ENCODE assay signal across 28 mouse cellular contexts in the genomic region with DNA sequence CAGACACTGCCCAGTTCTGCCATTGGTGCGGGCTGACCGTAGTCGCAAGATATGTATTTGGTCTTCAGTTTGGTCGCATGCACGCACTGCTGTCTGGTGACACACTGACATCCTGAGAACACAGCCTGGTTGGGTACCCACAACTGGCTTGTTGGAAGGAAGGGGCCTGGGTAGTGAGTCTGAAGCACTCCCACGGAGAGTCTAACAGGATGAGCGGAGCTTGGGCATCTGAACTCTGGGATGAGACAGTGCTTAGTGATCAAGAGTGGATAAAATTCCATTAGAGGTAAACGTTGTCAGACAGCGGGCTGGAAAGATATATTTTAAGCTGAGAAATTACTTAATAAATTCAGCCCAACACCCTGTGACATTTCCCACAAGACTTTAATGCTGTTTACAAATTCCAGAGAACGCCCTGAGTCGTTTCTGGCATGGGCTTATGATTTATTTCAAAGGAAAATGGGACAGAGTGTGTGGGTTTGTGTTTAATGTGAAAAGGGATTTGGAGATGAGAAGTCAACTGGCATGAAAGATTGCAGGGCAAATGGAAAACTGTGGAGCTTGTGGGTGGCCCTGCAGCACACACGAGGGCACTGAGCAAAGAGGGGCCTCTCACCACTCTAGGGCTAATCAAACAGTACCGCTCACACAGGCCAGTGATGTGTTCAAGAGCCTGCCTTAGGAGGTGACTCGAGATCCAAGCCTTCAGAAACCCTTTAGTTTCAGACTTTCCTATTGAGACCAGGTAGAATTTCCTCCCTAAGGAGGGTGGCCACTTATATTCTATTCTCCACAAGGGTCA.
DNase-seq lines count a peak whose midpoint lies in the region; ATAC-seq and TF ChIP-seq lines count a peak whose summit lies in the region.
"Had no signal": no experiment of that assay in that cellular context is flagged by ENCODE, and none has a peak within 500 bp of the region (broad histone marks: within the 10 kb centered on the region; RNA-seq: fewer than 3 reads in every experiment).

No protein-coding gene starts in this region.

- peak; percentile 66 for DNase-seq in lung, embryonic 14.5 days
- no peak for DNase-seq in lung, adult 2 months
- no peak for DNase-seq in right cerebral cortex, postnatal 14 days
- no peak for DNase-seq in cerebellum, postnatal 25 days
- DNase-seq: adrenal gland, postnatal 10 days; adrenal gland, postnatal 36 days; cerebellum, adult 11 months; cerebellum, adult 2 months; cerebellum, adult 9-11 months; cerebellum, postnatal 36 days; embryo, embryonic 11 days; gastrocnemius, postnatal 10 days; gastrocnemius, postnatal 36 days; heart, adult 2 months had no signal

- WGBS in lung, embryonic 14.5 days, result 37% methylated on average over 14 of the region's 14 CpGs
- 59% methylated on average over 14 of the region's 14 CpGs for WGBS in lung, adult 2 months
- WGBS in intestine, embryonic 16.5 days, result 59% methylated on average over 14 of the region's 14 CpGs
- WGBS in stomach, embryonic 16.5 days, result 50% methylated on average over 14 of the region's 14 CpGs

- TF ChIP-seq POLR2A in lung, adult 2 months (IDR thresholded peaks at IDR 0.05; ENCODE audit: borderline replicate concordance, extremely low read depth, low read depth, low read length), result no peak

- H3K4me3 ChIP-seq in lung, embryonic 14.5 days (ENCODE audit: low read depth, low read length), result no peak overlapping the region
- H3K4me3 ChIP-seq in lung, adult 2 months (replicated peaks; ENCODE audit: extremely low read depth, low read depth, low read length), result no peak overlapping the region
- H3K4me3 ChIP-seq in brown adipose tissue, adult 24 weeks (ENCODE audit: insufficient read depth, low read depth, low read length), result no peak overlapping the region
- H3K4me3 ChIP-seq in intestine, embryonic 16.5 days (ENCODE audit: low read length), result no peak overlapping the region
- no peak overlapping the region for H3K4me3 ChIP-seq in stomach, embryonic 16.5 days (replicated peaks; ENCODE audit: low read length)
- H3K4me3 ChIP-seq: embryonic facial prominence, embryonic 10.5 days; embryonic facial prominence, embryonic 13.5 days; forebrain, embryonic 10.5 days; forebrain, embryonic 13.5 days; heart, adult 2 months; heart, embryonic 10.5 days; heart, embryonic 13.5 days; hindbrain, embryonic 12.5 days; hindbrain, embryonic 15.5 days had no signal

- no peaks in the 10 kb centered on the region for H3K27me3 ChIP-seq in lung, embryonic 14.5 days (ENCODE audit: insufficient read depth, low read length)
- H3K27me3 ChIP-seq in intestine, embryonic 16.5 days (replicated peaks; ENCODE audit: control insufficient read depth, insufficient read depth, low read length), result no peaks in the 10 kb centered on the region
- H3K27me3 ChIP-seq in stomach, embryonic 16.5 days (ENCODE audit: control insufficient read depth, insufficient read depth, low read length), result no peaks in the 10 kb centered on the region
- H3K27me3 ChIP-seq: embryonic facial prominence, embryonic 13.5 days; forebrain, embryonic 13.5 days; heart, embryonic 13.5 days; hindbrain, embryonic 12.5 days; hindbrain, embryonic 15.5 days had no signal

- no peak overlapping the region for H3K27ac ChIP-seq in lung, embryonic 14.5 days (ENCODE audit: low read depth)
- peak overlapping the region; percentile 95 for H3K27ac ChIP-seq in brown adipose tissue, adult 24 weeks (replicated peaks; ENCODE audit: low read depth, low read length)
- peak overlapping the region; percentile 11; the same call in 1 of the 2 replicates for H3K27ac ChIP-seq in intestine, embryonic 16.5 days (ENCODE audit: low read length)
- peak overlapping the region; percentile 74 for H3K27ac ChIP-seq in stomach, embryonic 16.5 days (ENCODE audit: low read length)
- H3K27ac ChIP-seq: embryonic facial prominence, embryonic 10.5 days; embryonic facial prominence, embryonic 13.5 days; forebrain, embryonic 10.5 days; forebrain, embryonic 13.5 days; heart, adult 2 months; heart, embryonic 10.5 days; heart, embryonic 13.5 days; hindbrain, embryonic 12.5 days; hindbrain, embryonic 15.5 days had no signal

- H3K4me2 ChIP-seq in lung, embryonic 14.5 days, result no peak overlapping the region
- no peak overlapping the region for H3K4me2 ChIP-seq in intestine, embryonic 16.5 days (ENCODE audit: low read depth, low read length)
- no peak overlapping the region for H3K4me2 ChIP-seq in stomach, embryonic 16.5 days (ENCODE audit: low read depth, low read length)
- H3K4me2 ChIP-seq: embryonic facial prominence, embryonic 13.5 days; forebrain, embryonic 13.5 days; heart, embryonic 13.5 days; hindbrain, embryonic 12.5 days; hindbrain, embryonic 15.5 days had no signal

- ATAC-seq in lung, embryonic 14.5 days (ENCODE audit: insufficient read depth), result peak; percentile 86
- peak; percentile 80 for ATAC-seq in intestine, embryonic 16.5 days
- ATAC-seq in stomach, embryonic 16.5 days (ENCODE audit: insufficient read depth, low FRiP score), result peak; percentile 79
- no peak for ATAC-seq in megakaryocyte-erythroid progenitor cell, adult 5-6 weeks (replicated peaks; ENCODE audit: low FRiP score, low TSS enrichment, poor library complexity, severe bottlenecking)
- ATAC-seq: activated CD4-positive, CD25-positive, alpha-beta regulatory T cell, adult 4 months; forebrain, embryonic 13.5 days; forebrain, embryonic 16.5 days had no signal

- H3K9me3 ChIP-seq in lung, embryonic 14.5 days (ENCODE audit: low read depth, low read length), result no peaks in the 10 kb centered on the region
- H3K9me3 ChIP-seq in intestine, embryonic 16.5 days (ENCODE audit: control insufficient read depth, low read length), result no peaks in the 10 kb centered on the region
- H3K9me3 ChIP-seq in stomach, embryonic 16.5 days (replicated peaks; ENCODE audit: control insufficient read depth, low read length), result no peaks in the 10 kb centered on the region
- H3K9me3 ChIP-seq: embryonic facial prominence, embryonic 10.5 days; embryonic facial prominence, embryonic 13.5 days; forebrain, embryonic 10.5 days; forebrain, embryonic 13.5 days; heart, embryonic 10.5 days; heart, embryonic 13.5 days; hindbrain, embryonic 12.5 days; hindbrain, embryonic 15.5 days had no signal

- TF ChIP-seq CTCF in lung, embryonic 14.5 days (IDR thresholded peaks at IDR 0.05; ENCODE audit: low read depth), result no peak
- TF ChIP-seq CTCF in lung, adult 2 months (IDR thresholded peaks at IDR 0.05; ENCODE audit: insufficient read depth, low read length), result no peak

- H3K36me3 ChIP-seq in lung, embryonic 14.5 days (ENCODE audit: insufficient read depth), result no peaks in the 10 kb centered on the region
- H3K36me3 ChIP-seq in intestine, embryonic 16.5 days (ENCODE audit: control insufficient read depth, insufficient read depth, low read length), result no peaks in the 10 kb centered on the region
- no peaks in the 10 kb centered on the region for H3K36me3 ChIP-seq in stomach, embryonic 16.5 days (ENCODE audit: control insufficient read depth, insufficient read depth, low read length)
- H3K36me3 ChIP-seq: embryonic facial prominence, embryonic 10.5 days; embryonic facial prominence, embryonic 13.5 days; forebrain, embryonic 10.5 days; heart, embryonic 10.5 days; heart, embryonic 13.5 days; hindbrain, embryonic 12.5 days; hindbrain, embryonic 15.5 days had no signal

- peaks cover 4% of the 10 kb centered on the region; the same call in 1 of the 2 replicates for H3K4me1 ChIP-seq in lung, embryonic 14.5 days (ENCODE audit: insufficient read depth)
- no peaks in the 10 kb centered on the region for H3K4me1 ChIP-seq in lung, adult 2 months (ENCODE audit: control insufficient read depth, insufficient read depth, low read length)
- H3K4me1 ChIP-seq in brown adipose tissue, adult 24 weeks (ENCODE audit: control insufficient read depth, insufficient read depth, insufficient read length, low read length), result peaks cover 3% of the 10 kb centered on the region; the same call in 1 of the 2 replicates
- peaks cover 2% of the 10 kb centered on the region; the same call in 1 of the 2 replicates for H3K4me1 ChIP-seq in intestine, embryonic 16.5 days (ENCODE audit: control insufficient read depth, insufficient read depth, low read length)
- no peaks in the 10 kb centered on the region; the same call in 1 of the 2 replicates for H3K4me1 ChIP-seq in stomach, embryonic 16.5 days (ENCODE audit: control insufficient read depth, insufficient read depth, low read length)
- H3K4me1 ChIP-seq: embryonic facial prominence, embryonic 10.5 days; embryonic facial prominence, embryonic 13.5 days; forebrain, embryonic 13.5 days; heart, embryonic 10.5 days; heart, embryonic 13.5 days; hindbrain, embryonic 12.5 days; hindbrain, embryonic 15.5 days had no signal

- no peak overlapping the region for H3K9ac ChIP-seq in lung, embryonic 14.5 days
- H3K9ac ChIP-seq in intestine, embryonic 16.5 days (ENCODE audit: low read depth, low read length), result no peak overlapping the region
- H3K9ac ChIP-seq in stomach, embryonic 16.5 days (ENCODE audit: low read length), result no peak overlapping the region
- H3K9ac ChIP-seq: embryonic facial prominence, embryonic 13.5 days; forebrain, embryonic 13.5 days; heart, embryonic 13.5 days; hindbrain, embryonic 12.5 days; hindbrain, embryonic 15.5 days had no signal
